Mouse (Mus musculus) lung, embryonic 15.5 days (tissue): ENCODE data around the gene Zbtb48. TPM values are rescaled to one million over a fixed set of nuclear protein-coding genes. Genes with fewer than 3 reads are reported as not detected.

ENCODE experiments used
- ATAC-seq: fragments of 200-750 bp; cut with Nextera tagmentation; 2 replicates; pipeline ENCODE4 v1.8.0; 2017; ENCODE audit warnings: moderate number of reproducible peaks, borderline replicate concordance; ENCODE audit not compliant: low FRiP score, low TSS enrichment; ENCODE audit errors: extremely low read depth
- H3K27ac ChIP-seq: fragments of 300-500 bp; sonication (generic); 2 replicates; pipeline ENCODE4 v1.5.1; 2015; ENCODE audit warnings: moderate library complexity, mild to moderate bottlenecking, inconsistent platforms
- H3K27me3 ChIP-seq: fragments of 300-500 bp; sonication (generic); 2 replicates; pipeline ENCODE4 v1.6.1; 2015; ENCODE audit warnings: inconsistent platforms
- H3K36me3 ChIP-seq: fragments of 300-500 bp; sonication (generic); 2 replicates; pipeline ENCODE4 v1.6.1; 2015; ENCODE audit warnings: inconsistent platforms
- H3K4me1 ChIP-seq: fragments of 300-500 bp; sonication (generic); 2 replicates; pipeline ENCODE4 v1.6.1; 2015; ENCODE audit warnings: inconsistent platforms
- H3K4me2 ChIP-seq: fragments of 300-500 bp; sonication (generic); 2 replicates; pipeline ENCODE4 v1.6.1; 2015; ENCODE audit warnings: inconsistent platforms, mild to moderate bottlenecking, moderate library complexity
- H3K4me3 ChIP-seq: fragments of 300-500 bp; sonication (generic); 2 replicates; pipeline ENCODE4 v1.5.1; 2015; ENCODE audit warnings: mild to moderate bottlenecking, inconsistent platforms
- H3K9ac ChIP-seq: fragments of 300-500 bp; sonication (generic); 2 replicates; pipeline ENCODE4 v1.6.1; 2015; ENCODE audit warnings: inconsistent platforms
- H3K9me3 ChIP-seq: fragments of 300-500 bp; sonication (generic); 2 replicates; pipeline ENCODE4 v1.6.1; 2016; ENCODE audit warnings: inconsistent platforms
- WGBS: fragments of 180-500 bp; shearing (Covaris S2); methylation state at CpG from one replicate; pipeline ENCODE4 v1.1.7; 2015; 5-methylcytosine and 5-hydroxymethylcytosine counted together
- polyA plus RNA-seq: library from polyadenylated mRNA; unstranded; fragments of >200 nt; fragmentation: Nextera tagmentation; extraction: Ambion mirVana; gene quantifications from 2 replicates; pipeline ENCODE4 v1.2.1, GENCODE M21; 2015

Gene Zbtb48
- polyA plus RNA-seq, 1 experiment from 2014 or later: 19.0 TPM

GRCm38 (mm10) chr4:152026751-152027508 is 541 bp downstream of the Zbtb48 start:
- peaks cover 45% of the 10 kb centered on the region for H3K4me1 ChIP-seq
- peak overlapping the region; percentile 85 for H3K9ac ChIP-seq
- H3K27ac ChIP-seq: peak overlapping the region; percentile 70
- H3K4me2 ChIP-seq: peak overlapping the region; percentile 94
- WGBS: 2% methylated on average over 41 of the region's 41 CpGs
- no peaks in the 10 kb centered on the region for H3K27me3 ChIP-seq
- peak overlapping the region; percentile 90 for H3K4me3 ChIP-seq
- peak; percentile 53 for ATAC-seq
- H3K9me3 ChIP-seq: no peaks in the 10 kb centered on the region
- peaks cover 21% of the 10 kb centered on the region for H3K36me3 ChIP-seq

DNA sequence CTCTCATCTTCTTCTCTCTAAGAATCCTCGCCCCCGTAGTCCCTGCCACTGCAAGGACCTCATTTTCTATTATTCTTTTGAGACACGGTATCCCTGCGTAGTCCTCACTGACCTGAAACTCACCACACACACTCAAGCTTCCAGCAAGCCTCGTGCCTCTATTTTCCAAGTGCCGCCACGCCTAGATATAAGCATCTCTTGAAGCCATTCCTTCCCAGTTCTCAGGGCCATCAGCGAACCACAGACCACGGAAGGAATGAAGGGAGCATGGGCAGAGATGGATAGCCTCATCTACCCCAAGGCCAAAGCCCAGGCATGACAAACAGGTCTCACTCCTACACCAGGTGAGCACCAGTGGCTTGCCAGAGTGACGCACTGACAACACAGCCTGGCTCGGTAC is 2.9 kb downstream of the Zbtb48 start:
- H3K4me2 ChIP-seq: no peak overlapping the region
- H3K9ac ChIP-seq: no peak overlapping the region
- H3K9me3 ChIP-seq: no peaks in the 10 kb centered on the region
- H3K4me3 ChIP-seq: no peak overlapping the region
- H3K36me3 ChIP-seq: peaks cover 45% of the 10 kb centered on the region
- H3K27ac ChIP-seq: no peak overlapping the region
- WGBS: 83% methylated on average over 11 of the region's 11 CpGs
- no peaks in the 10 kb centered on the region for H3K27me3 ChIP-seq
- H3K4me1 ChIP-seq: peaks cover 45% of the 10 kb centered on the region
- ATAC-seq: no peak

DNA sequence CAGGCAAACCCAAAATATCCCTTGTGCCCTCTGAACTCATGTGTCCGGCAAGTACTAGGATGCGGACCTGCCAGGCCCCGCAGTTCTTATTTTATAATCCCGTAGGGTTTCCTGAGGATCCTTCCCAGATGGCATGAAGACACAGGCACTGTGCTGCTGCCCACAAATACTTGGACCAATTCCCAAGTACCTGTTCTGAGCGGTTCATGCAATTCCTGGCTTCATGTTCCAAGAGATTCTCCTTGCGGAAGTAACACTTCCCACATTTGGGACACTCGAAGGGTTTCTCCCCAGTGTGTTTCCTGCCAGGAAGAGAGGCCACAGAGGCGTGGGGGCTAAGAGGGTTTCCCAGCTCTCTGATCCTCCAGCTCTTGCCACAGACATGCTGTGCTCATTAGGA is 5.0 kb downstream of the Zbtb48 start:
- H3K36me3 ChIP-seq: peaks cover 59% of the 10 kb centered on the region

DNA sequence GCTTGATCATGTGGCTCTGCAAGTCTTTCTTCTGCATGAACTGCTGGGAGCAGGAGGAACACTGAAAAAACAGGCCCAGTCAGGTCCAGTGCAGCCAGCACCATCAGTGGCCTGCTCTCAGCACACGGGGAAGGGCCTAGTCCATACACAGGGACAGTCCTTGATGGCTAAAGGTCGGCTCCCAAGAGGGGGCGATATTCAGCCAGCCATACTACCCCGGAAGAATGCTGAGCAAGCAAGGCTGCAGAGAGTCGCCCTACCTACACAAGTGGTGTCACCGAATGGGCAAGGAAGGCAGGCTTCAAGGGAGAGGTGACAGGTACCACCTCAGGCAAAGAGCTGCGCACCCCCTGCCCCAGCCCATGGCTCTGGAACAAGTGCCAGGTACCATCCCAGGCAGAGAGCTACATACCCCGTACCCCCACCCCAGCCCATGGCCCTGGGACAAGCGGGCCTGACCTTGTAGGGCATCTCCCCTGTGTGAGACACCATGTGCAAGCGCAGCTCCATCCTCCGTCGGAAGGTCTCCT is 5.8 kb downstream of the Zbtb48 start:
- no peak for ATAC-seq
- WGBS: 71% methylated on average over 12 of the region's 12 CpGs
- H3K27me3 ChIP-seq: no peaks in the 10 kb centered on the region
- peak overlapping the region; percentile 24; the same call in 1 of the 2 replicates for H3K27ac ChIP-seq
- no peak overlapping the region for H3K4me3 ChIP-seq
- H3K9ac ChIP-seq: no peak overlapping the region
- no peak overlapping the region for H3K4me2 ChIP-seq
- no peaks in the 10 kb centered on the region for H3K9me3 ChIP-seq
- H3K36me3 ChIP-seq: peaks cover 61% of the 10 kb centered on the region
- H3K4me1 ChIP-seq: peaks cover 30% of the 10 kb centered on the region

More for the DNA sequence above, 5.0 kb downstream of the Zbtb48 start:
- no peak overlapping the region for H3K9ac ChIP-seq
- H3K4me1 ChIP-seq: peaks cover 33% of the 10 kb centered on the region
- no peaks in the 10 kb centered on the region for H3K27me3 ChIP-seq
- no peak overlapping the region for H3K4me2 ChIP-seq
- no peak overlapping the region for H3K27ac ChIP-seq
- no peaks in the 10 kb centered on the region for H3K9me3 ChIP-seq
- 84% methylated on average over 8 of the region's 8 CpGs for WGBS
- H3K4me3 ChIP-seq: no peak overlapping the region
- ATAC-seq: no peak

GRCm38 (mm10) chr4:152020024-152020423 is 7.4 kb downstream of the Zbtb48 start:
- H3K27me3 ChIP-seq: no peaks in the 10 kb centered on the region
- no peak overlapping the region for H3K4me3 ChIP-seq
- peaks cover 14% of the 10 kb centered on the region for H3K4me1 ChIP-seq
- H3K27ac ChIP-seq: no peak overlapping the region
- H3K9me3 ChIP-seq: no peaks in the 10 kb centered on the region
- no peak overlapping the region for H3K9ac ChIP-seq
- H3K4me2 ChIP-seq: no peak overlapping the region
- peaks cover 77% of the 10 kb centered on the region for H3K36me3 ChIP-seq
- 91% methylated on average over 21 of the region's 21 CpGs for WGBS
- ATAC-seq: no peak

- H3K4me3 ChIP-seq: no peak overlapping the region
- H3K4me2 ChIP-seq: no peak overlapping the region
- 76% methylated on average over 6 of the region's 6 CpGs for WGBS
- peaks cover 5% of the 10 kb centered on the region; the same call in 1 of the 2 replicates for H3K4me1 ChIP-seq
- H3K36me3 ChIP-seq: peaks cover 83% of the 10 kb centered on the region
- no peaks in the 10 kb centered on the region for H3K9me3 ChIP-seq
- no peak for ATAC-seq
- no peak overlapping the region for H3K27ac ChIP-seq
- H3K27me3 ChIP-seq: no peaks in the 10 kb centered on the region
- H3K9ac ChIP-seq: no peak overlapping the region
These were observed 8.4 kb downstream of the Zbtb48 start for GRCm38 (mm10) chr4:152019073-152019472.

DNA sequence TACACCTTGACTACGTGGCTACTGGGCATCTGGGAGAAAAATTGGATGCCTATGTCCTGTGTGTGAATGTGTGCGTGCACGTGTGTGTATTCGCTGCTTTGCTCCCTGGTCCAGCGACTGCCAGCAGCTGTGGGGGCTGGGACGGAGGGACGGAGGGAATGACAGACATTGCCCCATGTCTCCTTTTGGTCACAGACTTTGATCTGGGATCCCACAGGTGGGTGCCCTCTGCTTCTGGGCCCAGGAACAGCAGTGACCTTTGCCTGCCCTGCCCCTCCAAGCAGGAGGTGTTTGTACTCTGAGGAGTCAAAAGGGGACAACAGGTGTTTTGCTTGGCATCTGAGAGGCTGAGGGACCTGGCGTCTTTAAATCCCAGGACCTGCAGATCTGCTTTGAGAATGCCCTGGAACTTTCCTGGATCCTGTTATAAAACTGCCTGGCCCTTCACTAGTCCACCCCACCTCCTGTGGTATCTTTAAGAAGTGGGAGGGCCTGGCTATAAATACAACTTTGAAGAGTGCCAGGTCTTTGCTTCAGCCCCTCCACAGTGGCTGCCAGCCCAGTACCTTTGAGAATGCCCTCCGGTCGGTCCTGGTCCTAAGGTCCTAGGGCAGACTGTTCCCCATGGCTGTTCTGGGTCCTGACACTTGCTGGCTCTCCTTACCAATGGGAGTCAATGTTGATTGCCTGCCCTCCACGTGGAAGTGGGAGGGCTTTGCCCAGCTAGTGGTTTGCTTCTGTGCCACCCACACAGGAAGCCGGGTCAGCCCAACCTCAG is 14.2 kb downstream of the Zbtb48 start:
- H3K4me3 ChIP-seq: no peak overlapping the region
- H3K9me3 ChIP-seq: no peaks in the 10 kb centered on the region
- peaks cover 32% of the 10 kb centered on the region for H3K4me1 ChIP-seq
- H3K4me2 ChIP-seq: no peak overlapping the region
- H3K36me3 ChIP-seq: peaks cover 46% of the 10 kb centered on the region
- no peak overlapping the region for H3K27ac ChIP-seq
- no peak overlapping the region for H3K9ac ChIP-seq
- ATAC-seq: no peak
- 82% methylated on average over 12 of the region's 12 CpGs for WGBS
- no peaks in the 10 kb centered on the region for H3K27me3 ChIP-seq

GRCm38 (mm10) chr4:152012109-152012508 is 15.4 kb downstream of the Zbtb48 start:
- H3K27ac ChIP-seq: no peak overlapping the region
- no peak overlapping the region for H3K4me2 ChIP-seq
- no peak overlapping the region for H3K4me3 ChIP-seq

DNA sequence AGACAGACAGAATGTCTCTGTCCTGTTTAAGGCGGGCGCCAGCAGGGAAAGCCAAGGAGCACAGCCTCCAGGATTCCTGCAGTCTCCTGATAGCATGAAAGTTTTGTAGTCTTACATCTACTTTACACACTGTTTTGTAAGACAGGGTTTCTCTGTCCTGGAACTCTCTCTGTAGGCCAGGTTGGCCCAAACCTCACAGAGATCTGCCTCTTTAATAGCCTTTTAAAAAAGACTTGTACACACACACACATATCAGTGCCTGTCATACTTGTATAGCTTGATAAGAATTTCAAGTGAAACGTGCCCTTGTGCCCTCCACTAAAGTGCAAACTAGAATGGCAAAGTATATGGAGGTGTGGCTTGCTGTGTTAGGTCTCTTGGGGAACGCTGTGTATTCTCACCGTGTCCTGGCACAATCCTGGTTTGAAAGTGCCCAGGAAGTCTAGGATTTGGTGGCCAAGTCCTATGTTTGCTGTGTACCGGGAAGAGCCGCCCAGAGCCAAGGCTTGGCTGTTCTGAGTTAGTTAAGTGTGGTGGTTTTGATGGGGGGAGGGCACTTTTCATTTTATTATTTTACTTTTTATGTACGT is 16.2 kb downstream of the Zbtb48 start:
- no peaks in the 10 kb centered on the region for H3K9me3 ChIP-seq
- H3K9ac ChIP-seq: peak overlapping the region; percentile 54; the same call in 1 of the 2 replicates
- peaks cover 51% of the 10 kb centered on the region for H3K4me1 ChIP-seq
- H3K36me3 ChIP-seq: peaks cover 36% of the 10 kb centered on the region
- H3K4me2 ChIP-seq: peak overlapping the region; percentile 99
- 57% methylated on average over 8 of the region's 8 CpGs for WGBS
- peak overlapping the region; percentile 95 for H3K27ac ChIP-seq
- no peaks in the 10 kb centered on the region for H3K27me3 ChIP-seq
- H3K4me3 ChIP-seq: peak overlapping the region; percentile 61
- ATAC-seq: no peak

More at GRCm38 (mm10) chr4:152012109-152012508, 15.4 kb downstream of the Zbtb48 start:
- Histone ChIP-seq H3K9me3 (no peaks in the 10 kb centered on the region), H3K36me3 (peaks cover 40% of the 10 kb centered on the region), H3K4me1 (peaks cover 43% of the 10 kb centered on the region), H3K9ac (no peak overlapping the region), H3K27me3 (no peaks in the 10 kb centered on the region)
- 93% methylated on average over 16 of the region's 16 CpGs for WGBS
- no peak for ATAC-seq

- Histone ChIP-seq H3K27ac (peak overlapping the region; percentile 95), H3K36me3 (peaks cover 31% of the 10 kb centered on the region), H3K9me3 (no peaks in the 10 kb centered on the region), H3K4me1 (peaks cover 51% of the 10 kb centered on the region), H3K4me3 (peak overlapping the region; percentile 61), H3K27me3 (no peaks in the 10 kb centered on the region), H3K4me2 (peak overlapping the region; percentile 99), H3K9ac (peak overlapping the region; percentile 54)
- 9% methylated on average over 13 of the region's 13 CpGs for WGBS
- ATAC-seq: no peak
These were observed 16.8 kb downstream of the Zbtb48 start for GRCm38 (mm10) chr4:152010707-152011134.

GRCm38 (mm10) chr4:152010091-152010706 is 17.3 kb downstream of the Zbtb48 start:
- peaks cover 51% of the 10 kb centered on the region for H3K4me1 ChIP-seq

More at GRCm38 (mm10) chr4:152010091-152010706, 17.3 kb downstream of the Zbtb48 start:
- H3K4me3 ChIP-seq: peak overlapping the region; percentile 61
- peak overlapping the region; percentile 95 for H3K27ac ChIP-seq
- no peaks in the 10 kb centered on the region for H3K27me3 ChIP-seq
- no peaks in the 10 kb centered on the region for H3K9me3 ChIP-seq
- H3K4me2 ChIP-seq: peak overlapping the region; percentile 99
- ATAC-seq: peak; percentile 17; the same call in 1 of the 2 replicates
- peak overlapping the region; percentile 54 for H3K9ac ChIP-seq
- H3K36me3 ChIP-seq: peaks cover 26% of the 10 kb centered on the region
- WGBS: under 1% methylated on average over 10 of the region's 10 CpGs
